Mouse (Mus musculus) adrenal gland, adult (tissue): ENCODE measurements around the gene Chd9.
A peak's percentile ranks its signal among the peaks of the same experiment; 100 is the strongest.

Experiments used
- DNase-seq, 2 experiments: peaks; one replicate each; pipeline ENCODE4 v3.0.0; 2022 to 2023; ENCODE audit warnings: low spot score in 1 of 2; ENCODE audit not compliant: inconsistent age in 2 of 2

The Chd9 gene

DNA sequence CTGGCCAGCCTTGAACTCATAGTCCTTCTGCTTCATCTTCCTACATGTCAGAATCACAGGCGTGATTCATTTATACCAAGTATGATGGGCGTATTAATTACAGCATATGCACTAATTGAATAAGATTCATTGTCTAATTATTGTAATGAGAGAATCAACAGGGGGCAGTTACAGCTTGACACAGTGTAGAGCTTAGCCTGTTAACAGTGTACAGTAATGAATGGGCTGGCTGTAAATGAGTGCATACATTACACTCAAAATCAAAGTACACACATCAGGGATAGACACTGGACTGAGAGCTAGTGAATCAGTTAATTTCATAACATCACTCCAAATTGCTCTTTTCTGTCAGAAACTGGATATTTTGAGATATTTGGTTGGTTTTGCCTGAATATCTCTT lies 135.9 kb downstream of the Chd9 start:
- no peak for DNase-seq

DNA sequence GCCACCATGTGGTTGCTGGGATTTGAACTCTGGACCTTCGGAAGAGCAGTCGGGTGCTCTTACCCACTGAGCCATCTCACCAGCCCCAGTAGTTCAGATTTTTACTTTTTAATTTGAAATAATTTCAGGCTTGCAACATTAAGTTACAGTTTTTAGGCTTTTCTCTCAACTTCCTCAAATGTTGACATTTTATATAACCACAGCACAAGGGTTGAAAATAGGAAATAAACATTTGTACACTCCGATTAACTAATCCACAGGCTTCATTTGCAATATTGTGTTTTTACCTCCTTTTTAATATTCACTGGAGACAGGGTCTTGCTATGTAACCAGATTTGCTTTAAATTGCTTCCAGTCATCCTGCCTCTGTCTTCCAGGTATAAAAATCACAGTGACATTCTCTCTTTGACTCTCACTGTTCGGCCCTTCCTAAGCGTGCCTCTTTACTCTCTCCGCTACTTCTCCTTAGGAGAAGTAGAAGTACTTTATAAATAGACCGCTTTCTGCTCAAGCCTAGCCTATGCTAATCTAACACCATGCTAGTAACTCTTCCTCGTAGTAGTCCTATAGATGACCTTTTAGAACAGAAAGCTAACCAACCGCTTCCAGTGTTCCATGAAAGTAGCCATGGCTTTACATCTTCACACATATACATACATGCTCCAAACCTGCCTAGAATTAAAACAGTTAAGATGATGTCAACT lies 137.5 kb downstream of the Chd9 start:
- DNase-seq = no peak

DNA sequence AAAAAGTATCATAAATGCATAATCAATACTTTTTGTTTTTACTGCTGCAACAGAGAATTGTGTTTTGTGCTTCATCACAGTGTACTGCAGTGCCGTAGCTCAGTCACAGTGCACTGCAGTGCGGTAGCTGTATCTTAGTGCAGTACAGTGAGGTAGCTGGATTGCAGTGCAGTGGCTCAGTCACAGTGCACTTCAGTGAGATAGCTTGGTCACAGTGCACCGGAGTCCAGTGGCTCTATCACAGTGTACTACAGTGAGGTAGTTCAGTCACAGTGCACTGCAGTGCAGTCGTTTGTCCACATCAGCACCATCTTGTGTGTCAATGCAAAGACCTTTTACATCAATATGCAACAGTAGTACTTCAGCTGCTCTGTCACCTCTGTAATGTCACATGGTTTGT lies 140.2 kb downstream of the Chd9 start:
- no peak for DNase-seq

DNA sequence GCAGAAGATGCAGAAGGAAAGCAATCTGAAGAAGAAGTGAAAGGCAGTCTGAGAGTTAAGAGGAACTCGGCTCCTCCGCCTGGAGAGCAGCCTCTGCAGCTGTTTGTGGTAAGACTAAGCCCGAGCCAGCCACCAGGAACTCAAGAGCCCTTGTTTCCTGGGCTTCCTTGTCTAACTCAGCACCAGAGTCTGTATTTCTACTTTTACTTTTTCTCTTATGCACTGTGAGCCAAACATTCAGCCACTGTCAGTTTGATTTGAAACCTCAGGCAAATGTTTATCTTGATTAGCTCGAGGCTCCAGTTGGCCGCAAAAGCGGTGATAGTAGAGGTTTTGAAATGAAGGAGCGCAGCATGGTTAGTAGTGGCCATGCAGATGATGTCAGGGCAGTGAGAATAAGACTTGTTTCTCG lies 148.8 kb downstream of the Chd9 start:
- DNase-seq = no peak

DNA sequence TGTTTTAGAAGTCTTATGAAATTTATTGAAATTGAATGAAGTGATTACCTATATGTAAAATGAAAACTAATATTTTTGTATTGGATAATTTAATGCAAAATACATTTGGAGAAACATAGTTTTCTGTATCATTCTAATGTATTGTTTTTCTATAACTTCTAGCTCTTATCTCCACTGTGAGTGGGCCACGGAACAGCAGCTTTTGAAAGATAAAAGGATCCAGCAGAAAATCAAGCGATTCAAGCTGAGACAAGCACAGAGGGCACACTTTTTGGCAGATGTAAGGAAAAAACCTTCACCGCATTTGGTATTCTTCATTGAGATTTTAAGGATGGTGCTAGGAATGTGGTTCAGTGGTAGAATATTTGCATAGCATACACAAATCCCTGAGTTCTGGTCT lies 150.6 kb downstream of the Chd9 start:
- no peak for DNase-seq

DNA sequence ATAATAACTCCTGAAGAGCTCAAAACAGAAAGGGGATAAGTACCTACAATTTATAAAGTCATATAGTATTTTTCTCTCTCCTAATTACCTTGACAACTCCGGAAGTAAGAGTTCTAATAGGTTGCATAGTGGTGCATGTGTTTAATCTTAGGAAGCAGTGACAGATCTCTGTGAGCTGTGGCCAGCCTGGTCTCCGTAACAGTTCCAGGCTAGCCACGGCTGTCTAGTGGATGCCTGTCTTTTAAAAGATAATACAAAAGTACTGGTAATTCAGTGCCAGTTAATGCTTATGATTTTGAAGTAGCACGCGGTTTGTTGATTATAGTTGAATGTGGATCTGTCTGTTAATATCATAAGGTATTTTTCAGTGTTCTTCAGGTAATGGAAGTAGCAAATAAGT lies 151.1 kb downstream of the Chd9 start:
- DNase-seq = no peak

DNA sequence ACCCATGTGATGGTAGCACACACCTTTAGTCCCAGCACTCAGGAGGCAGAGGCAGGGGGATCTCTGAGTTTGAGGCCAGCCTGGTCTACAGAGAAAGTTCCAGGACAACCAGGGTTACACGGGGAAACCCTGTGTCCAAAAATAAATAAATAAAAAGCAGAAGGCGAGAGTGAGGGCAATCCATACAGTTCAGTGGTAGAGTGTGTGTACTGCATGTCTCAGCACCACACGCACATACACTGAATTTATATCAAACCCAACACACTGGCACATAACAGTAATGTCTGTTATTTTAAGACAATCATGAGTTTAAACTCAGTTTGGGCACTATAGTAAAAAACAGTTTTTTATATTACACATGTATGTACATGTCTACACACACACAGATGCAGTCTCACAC lies 153.9 kb downstream of the Chd9 start:
- DNase-seq = no peak

DNA sequence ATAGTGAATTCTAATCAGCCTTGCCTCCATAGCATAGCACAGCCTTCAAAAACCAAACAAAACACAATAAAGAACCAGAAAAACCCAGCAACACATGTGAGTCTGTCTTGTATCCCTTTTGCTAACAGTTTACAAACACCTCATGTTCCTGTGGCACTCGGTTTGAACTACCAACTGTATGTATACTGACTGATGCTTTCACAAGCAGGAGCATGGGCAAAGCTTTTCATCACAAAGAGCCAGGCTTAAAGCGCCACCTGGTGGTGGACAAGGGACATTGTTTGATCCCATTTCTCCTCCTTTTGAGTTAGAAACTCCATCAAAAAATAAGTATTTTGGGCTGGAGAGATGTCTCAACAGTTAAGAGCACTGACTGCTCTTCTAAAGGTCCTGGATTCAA lies 191.6 kb downstream of the Chd9 start:
- peak; percentile 62 to 87 for DNase-seq

DNA sequence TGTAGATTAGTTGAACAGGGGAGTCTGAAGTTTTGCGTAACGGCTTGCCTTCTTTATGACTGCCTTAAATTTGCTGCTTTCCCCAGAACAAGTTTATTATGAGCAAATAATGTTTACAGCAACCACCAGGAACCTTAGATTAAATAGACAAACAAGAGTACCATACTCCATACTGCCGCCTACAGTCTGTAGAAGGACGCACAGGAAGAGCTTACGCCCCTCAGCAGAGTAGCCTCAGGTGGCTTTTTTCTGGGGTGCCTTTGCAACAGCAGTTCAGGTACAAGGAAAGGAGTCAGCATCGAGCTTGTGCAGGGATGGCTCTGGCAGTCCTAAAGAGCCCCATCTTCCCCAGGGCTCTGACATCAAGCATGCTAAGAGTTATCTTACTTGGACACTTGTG lies 206.3 kb downstream of the Chd9 start:
- no peak for DNase-seq

DNA sequence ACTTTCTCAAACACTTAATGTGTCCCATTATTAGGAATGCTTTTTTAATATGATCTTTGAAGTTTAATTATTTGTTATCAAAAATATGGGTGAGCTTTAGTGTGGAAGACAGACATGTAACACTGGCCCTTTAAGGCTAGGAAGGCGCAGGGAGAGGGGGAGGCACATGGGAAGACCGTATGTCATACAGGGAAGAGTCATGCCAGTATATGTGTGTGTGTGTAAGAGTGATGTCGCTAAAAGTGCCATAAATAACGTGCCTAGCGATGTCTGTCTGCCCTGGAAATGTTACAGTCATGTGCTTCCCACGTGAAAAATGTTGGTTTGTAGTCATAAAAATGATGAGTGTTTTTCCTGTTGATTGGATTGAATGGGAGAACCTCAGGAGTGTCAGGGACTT lies 208.8 kb downstream of the Chd9 start:
- DNase-seq = no peak

DNA sequence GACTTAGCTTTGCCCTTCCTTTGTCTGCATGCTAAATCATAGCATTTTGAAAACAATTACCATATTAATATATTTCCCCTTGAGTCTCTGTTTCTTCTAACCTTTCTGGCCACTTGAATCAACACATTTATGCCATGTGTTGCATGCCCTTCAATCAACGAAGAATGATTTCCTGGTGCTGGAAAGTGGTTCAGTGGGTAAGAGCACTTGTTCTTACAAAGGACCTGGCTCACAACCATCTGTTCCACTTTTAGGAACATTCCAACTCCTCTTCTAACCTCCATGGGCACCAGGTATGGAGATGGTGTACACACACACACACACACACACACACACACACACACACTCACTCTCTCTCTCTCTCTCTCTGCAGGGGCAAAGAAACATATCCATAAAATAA lies 210.5 kb downstream of the Chd9 start:
- no peak for DNase-seq

DNA sequence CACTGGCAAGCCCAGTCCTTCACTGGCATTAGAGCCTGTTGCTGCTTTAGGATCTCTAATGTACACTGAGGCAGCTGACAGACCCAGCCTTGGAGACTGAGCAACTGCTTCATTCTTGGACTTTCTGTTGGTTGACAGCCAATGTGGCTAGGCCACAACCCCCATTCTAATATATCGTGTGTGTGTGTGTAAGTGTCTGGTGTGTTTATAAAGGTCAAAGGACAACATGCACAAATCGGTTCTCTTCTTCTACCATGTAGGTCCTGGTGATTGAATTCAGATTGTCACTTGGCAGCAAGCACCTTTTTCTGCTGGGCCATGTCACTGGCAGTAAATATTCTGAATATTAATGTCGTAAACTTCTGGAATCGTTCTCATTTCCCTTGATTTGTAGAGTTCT lies 218.2 kb downstream of the Chd9 start:
- DNase-seq = no peak

DNA sequence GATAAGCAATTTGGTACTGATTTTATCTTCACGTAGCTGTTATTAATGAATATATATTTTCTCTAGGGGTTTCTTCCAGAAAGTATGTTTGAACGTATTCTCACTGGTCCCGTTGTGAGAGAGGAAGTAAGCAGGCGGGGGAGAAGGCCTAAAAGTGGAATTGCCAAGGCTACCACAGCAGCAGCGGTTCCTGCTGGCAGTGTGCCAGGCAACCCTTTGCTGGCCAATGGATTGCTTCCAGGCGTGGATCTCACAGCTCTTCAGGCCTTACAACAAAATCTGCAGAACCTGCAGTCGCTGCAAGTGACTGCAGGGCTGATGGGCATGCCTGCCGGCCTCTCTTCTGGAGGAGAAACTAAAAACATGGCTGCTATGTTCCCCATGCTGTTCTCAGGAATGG lies 222.9 kb downstream of the Chd9 start:
- DNase-seq = peak; percentile 61 to 87

DNA sequence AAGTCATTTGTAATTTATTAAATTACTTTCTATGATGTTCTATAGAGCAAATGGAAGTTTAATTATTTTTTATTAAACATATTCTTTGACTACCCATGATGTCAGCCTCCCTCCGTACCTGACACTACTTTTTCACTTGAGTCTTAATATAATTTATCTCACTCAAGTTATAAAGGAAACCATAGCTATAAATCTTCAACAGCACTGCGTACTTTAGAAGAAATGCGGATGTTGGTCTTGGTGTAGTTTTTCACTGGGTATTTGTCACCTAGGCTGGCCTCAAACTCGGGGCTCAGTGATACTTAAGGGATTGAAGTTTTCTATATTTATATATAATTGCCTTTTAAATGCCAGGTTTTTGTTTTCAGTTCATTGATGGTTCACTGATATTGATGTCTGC lies 226.3 kb downstream of the Chd9 start:
- no peak for DNase-seq

DNA sequence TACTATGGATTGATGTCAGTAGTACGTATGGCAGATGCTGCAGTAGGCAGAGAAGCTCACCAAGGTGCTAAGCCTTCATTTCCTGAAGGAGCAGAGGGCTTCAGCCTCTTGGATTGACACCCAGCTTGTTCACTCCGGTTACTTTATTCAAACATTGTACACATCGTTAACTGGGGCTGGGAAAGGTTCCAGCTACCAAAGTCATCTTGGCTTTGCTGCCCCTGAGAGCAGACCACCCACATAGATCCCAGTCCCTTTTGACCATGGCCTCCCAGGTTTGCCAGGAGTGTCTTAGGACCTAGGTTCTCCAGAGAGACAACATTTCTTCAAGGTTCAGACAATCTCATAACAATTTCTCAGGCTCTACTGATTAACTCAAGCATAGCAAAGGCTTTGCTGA lies 228.7 kb downstream of the Chd9 start:
- no peak for DNase-seq

DNA sequence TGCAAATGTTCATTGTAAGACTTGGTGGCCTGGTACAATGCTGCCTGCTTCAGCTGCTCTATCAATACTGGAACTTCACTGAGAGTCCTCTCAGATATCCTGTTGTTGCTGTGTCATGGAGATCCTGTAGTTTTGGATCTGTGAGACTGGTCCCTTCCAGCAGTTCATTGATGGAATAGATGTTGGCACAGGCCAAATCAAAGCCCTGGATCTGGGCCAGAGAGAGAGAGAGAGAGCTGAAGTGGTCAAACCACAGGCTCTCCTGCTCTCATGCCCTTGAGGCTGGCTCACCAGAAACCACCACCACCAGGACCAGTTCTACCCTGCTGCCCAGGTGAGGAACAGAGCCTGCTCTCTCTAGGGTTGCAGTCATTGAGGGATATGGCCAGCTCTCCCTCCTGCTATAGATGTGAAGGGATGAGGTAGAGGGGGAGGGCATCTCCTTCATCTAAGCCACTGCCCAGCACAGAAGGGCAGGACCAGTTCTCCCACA lies 231.0 kb downstream of the Chd9 start:
- peak in 1 of 2 experiments; percentile 35 for DNase-seq

DNA sequence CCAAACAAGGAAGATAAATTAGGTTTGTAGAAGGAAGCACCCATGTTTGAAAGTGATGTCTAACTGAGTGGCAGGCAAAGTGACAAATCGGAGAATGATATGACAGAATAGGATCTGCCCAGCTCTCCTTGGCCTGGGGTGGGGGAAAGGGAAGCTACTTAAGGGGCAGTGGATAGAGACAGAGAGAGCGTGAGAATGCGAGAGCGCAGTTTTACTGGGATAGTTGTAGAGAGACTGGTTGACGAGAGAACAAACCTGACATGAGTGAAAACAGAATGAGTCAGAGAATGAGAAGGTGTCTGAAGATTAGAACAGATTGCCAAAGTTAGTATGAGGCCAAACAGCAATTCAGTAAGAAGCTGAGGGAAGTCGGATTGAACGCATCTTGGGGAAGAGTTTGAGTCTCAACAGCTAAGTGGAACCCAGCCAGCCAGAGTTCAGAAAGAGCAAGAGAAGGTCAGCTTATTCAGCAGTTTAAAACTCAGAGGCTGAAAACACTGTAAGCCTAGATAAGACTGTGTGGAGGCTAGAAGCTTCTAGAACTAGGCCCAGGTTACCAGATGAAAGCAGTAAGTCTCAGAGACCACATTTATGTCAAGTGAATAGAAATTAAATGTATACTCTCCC lies 231.8 kb downstream of the Chd9 start:
- DNase-seq = peak in 1 of 2 experiments; percentile 37

DNA sequence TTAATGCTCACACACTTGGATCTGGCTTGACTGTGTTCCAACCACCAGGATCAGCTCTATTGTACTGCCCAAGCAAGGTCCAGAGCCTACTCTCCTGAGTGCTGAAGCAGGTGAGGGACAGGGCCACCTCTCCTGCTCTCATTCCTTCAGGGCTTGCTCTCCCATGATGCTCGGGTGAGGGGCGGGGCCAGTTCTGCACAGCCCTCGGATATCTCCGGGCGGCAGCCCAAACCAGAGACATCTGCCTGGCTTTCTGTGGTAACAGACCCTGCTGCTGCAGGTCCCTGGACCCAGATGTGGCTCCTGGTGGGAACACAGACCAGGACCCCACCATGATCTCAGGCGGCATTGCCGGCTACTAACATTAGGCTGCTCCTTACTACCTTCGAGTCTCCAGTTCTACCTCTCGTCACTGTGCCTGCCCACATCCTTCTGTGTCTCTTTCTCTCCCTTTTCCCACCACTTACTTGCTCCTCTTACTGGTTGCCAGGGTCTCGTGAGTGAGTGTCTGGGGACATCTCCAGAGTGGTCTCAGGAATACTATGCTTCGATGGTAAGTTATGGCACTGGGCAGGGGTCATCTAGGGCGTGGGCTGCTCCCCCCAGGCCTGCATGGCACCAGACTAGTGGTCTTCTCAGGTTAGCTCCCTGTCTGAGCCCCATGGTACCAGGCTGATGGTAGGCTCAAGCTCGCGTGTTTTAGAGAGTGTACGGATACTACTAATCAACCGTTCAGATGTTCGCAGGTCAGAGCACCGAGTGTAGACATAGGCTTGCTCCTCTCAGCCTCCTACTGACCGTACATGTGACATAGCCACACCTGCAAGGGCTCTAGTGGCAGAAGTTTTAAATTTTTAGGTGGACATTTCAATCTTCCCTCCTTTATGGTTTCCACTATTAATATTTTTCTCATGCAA lies 232.7 kb downstream of the Chd9 start:
- peak in 1 of 2 experiments; percentile 29 for DNase-seq

DNA sequence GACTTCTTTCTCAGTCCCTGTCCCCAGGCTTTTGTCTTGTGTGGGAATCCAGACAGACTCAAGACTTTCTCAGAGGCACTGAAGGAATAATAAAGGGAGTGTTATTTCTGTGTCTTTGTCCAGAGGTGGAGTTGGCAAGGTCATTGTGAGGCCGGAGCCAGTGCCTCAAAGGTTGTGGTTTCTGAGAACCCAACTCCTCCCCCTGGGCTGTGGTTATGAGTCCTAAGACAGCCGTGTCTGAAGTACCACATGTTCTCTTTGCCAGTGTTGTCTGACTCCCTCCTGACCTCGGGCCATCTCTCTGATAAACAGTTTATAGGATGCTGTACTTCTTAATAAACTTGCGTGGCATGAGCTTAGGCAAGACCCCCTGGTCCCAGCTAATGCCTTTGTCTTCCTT lies 237.0 kb downstream of the Chd9 start:
- DNase-seq = no peak

DNA sequence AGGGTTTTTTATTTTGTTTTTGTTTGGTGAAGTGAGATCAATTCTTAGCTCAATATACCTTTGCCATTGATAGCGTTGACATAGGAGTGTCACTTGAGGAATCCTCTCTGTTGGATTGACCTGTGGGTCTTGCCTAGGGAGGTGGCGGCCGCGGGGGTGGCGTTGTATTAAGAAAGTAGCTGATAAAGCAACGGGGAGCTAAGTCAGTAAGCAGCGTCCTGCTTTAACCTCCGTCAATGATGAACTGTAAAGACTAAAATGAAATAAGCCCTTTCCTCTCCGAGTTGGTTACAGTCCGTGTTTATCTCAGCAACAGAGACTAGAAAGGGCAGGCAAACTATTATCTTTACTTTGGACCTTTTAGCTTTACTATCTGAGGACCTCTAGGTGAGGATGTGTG lies 241.3 kb downstream of the Chd9 start:
- peak in 1 of 2 experiments; percentile 36 for DNase-seq

DNA sequence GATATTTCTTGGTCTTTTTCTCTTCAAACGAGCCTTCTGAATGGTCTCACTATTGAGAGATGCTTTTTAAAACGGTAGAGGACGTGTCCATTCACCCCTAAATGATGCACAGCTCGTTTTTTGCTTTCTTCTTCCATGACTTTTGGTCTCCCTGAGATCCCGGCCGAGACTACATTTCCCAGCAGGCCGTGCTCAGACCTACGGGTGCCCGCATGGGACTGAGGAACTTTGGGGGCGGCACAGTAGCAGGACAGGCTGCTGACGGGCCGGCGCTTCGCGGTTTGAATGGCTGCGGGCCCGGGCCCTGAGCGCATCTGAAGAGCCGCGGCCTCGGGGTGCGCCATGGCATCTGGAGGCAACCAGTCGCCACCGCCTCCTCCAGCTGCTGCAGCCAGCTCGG lies 241.7 kb downstream of the Chd9 start, which contains the start of gene Rbl2:
TSS of gene Rbl2 (plus strand) at position 224 of the 400 bp plus-strand sequence.
- DNase-seq = peak; percentile 96 to 99
